Mouse (Mus musculus): ENCODE data around the gene Jazf1.

DNA sequence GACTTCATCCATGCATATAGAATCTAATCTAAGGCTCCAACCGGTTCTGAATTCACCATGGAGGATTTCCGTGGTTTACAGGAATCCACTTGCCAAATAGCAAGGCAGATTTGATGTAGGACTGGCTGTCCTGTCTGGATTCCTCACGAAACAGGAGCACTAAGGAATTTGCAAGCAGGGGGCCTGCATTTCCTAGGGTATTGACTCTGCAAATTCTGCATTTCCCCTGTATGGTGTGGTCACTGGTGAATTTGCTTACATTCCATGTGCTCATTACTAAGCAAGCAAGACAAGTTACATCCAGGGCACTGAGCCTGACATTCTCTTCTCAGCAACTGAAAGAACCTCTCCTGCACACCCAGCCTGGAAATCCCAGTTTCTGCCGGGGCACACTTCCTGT is 18.4 kb upstream of the Jazf1 start:
- TF ChIP-seq CTCF (conservative IDR thresholded peaks at IDR 0.05; ENCODE audit: low read length) (no peak), NANOG (IDR thresholded peaks at IDR 0.05; ENCODE audit: borderline replicate concordance, low read length) (no peak), POU5F1 (IDR thresholded peaks at IDR 0.05; ENCODE audit: borderline replicate concordance, low read length) (no peak)
